Mouse (Mus musculus) ES-Bruce4 (cell line): ENCODE measurements around the gene Panx1.

ENCODE experiments used
- CTCF ChIP-seq: IDR thresholded peaks from one replicate; pipeline ENCODE4 v1.8.1; 2011; ENCODE audit warnings: low read depth, low read length
- EP300 ChIP-seq: IDR thresholded peaks from 2 replicates; pipeline ENCODE4 v1.6.1; 2011; ENCODE audit warnings: low read depth, low read length; ENCODE audit not compliant: insufficient read depth

GRCm38 (mm10) chr9:14974251-14975232 lies 70.7 kb downstream of the Panx1 start:
- TF ChIP-seq EP300 (no peak), CTCF (no peak)
